Mouse (Mus musculus) CH12.LX (cell line): ENCODE results near the gene Larp4b.

Source experiments
- CHD2 ChIP-seq: IDR thresholded peaks from 2 replicates; pipeline ENCODE4 v1.6.1; 2011; ENCODE audit warnings: low read length, improper control_type of control experiment
- CTCF ChIP-seq, 2 experiments: IDR thresholded peaks in 1 of 2; conservative IDR thresholded peaks in 1 of 2; 2 replicates each; pipeline ENCODE4 v1.5.1; 2011 to 2012; ENCODE audit warnings: low read depth in 2 of 2, low read length in 2 of 2, improper control_type of control experiment in 1 of 2, inconsistent platforms in 1 of 2, mild to moderate bottlenecking in 1 of 2, moderate library complexity in 1 of 2

GRCm38 (mm10) chr13:9139466-9139991, 45.8 kb downstream of the Larp4b start:
- TF ChIP-seq CHD2 (no peak), CTCF (conservative IDR thresholded peaks at IDR 0.05 in 1 of 2, IDR thresholded peaks at IDR 0.05 in 1 of 2; ENCODE audit: low read depth in 2 of 2, low read length in 2 of 2) (no peak)
